Mouse (Mus musculus): ENCODE measurements around the gene Carmil1.

Gene Carmil1

GRCm38 (mm10) chr13:24220441-24220970, 60.1 kb downstream of the Carmil1 start:
- no peak for DNase-seq (ENCODE audit: low read depth, low spot score)

- no peak for DNase-seq (ENCODE audit: low read depth, low spot score)
Measured at GRCm38 (mm10) chr13:24211229-24211628, 69.4 kb downstream of the Carmil1 start.

GRCm38 (mm10) chr13:24206097-24206496, 74.5 kb downstream of the Carmil1 start:
- no peak for DNase-seq (ENCODE audit: low read depth, low spot score)

GRCm38 (mm10) chr13:24202314-24202713, 78.3 kb downstream of the Carmil1 start:
- no peak for DNase-seq (ENCODE audit: low read depth, low spot score)

- no peak for DNase-seq (ENCODE audit: low read depth, low spot score)
Measured at GRCm38 (mm10) chr13:24199861-24200543, 80.6 kb downstream of the Carmil1 start.

- DNase-seq (ENCODE audit: low read depth, low spot score) = no peak
Measured at GRCm38 (mm10) chr13:24198396-24198924, 82.1 kb downstream of the Carmil1 start.

- DNase-seq (ENCODE audit: low read depth, low spot score) = no peak
Measured at GRCm38 (mm10) chr13:24195371-24195770, 85.2 kb downstream of the Carmil1 start.

- peak; percentile 48 for DNase-seq (ENCODE audit: low read depth, low spot score)
Measured at GRCm38 (mm10) chr13:24194018-24194417, 86.6 kb downstream of the Carmil1 start.

- no peak for DNase-seq (ENCODE audit: low read depth, low spot score)
Measured at GRCm38 (mm10) chr13:24190875-24191663, 89.5 kb downstream of the Carmil1 start.

- no peak for DNase-seq (ENCODE audit: low read depth, low spot score)
Measured at GRCm38 (mm10) chr13:24187026-24187425, 93.6 kb downstream of the Carmil1 start.

GRCm38 (mm10) chr13:24185641-24186040, 95.0 kb downstream of the Carmil1 start:
- no peak for DNase-seq (ENCODE audit: low read depth, low spot score)

GRCm38 (mm10) chr13:24182878-24183277, 97.7 kb downstream of the Carmil1 start:
- DNase-seq (ENCODE audit: low read depth, low spot score) = no peak

GRCm38 (mm10) chr13:24179538-24179937, 101.1 kb downstream of the Carmil1 start:
- DNase-seq (ENCODE audit: low read depth, low spot score) = peak; percentile 69

GRCm38 (mm10) chr13:24177600-24177999, 103.0 kb downstream of the Carmil1 start:
- DNase-seq (ENCODE audit: low read depth, low spot score) = no peak

- DNase-seq (ENCODE audit: low read depth, low spot score) = no peak
Measured at GRCm38 (mm10) chr13:24176835-24177234, 103.8 kb downstream of the Carmil1 start.

- DNase-seq (ENCODE audit: low read depth, low spot score) = no peak
Measured at GRCm38 (mm10) chr13:24169658-24170057, 110.9 kb downstream of the Carmil1 start.

GRCm38 (mm10) chr13:24163368-24163767, 117.2 kb downstream of the Carmil1 start:
- no peak for DNase-seq (ENCODE audit: low read depth, low spot score)

GRCm38 (mm10) chr13:24161105-24161504, 119.5 kb downstream of the Carmil1 start:
- no peak for DNase-seq (ENCODE audit: low read depth, low spot score)

GRCm38 (mm10) chr13:24159972-24160371, 120.6 kb downstream of the Carmil1 start:
- no peak for DNase-seq (ENCODE audit: low read depth, low spot score)

GRCm38 (mm10) chr13:24159190-24159965, 121.2 kb downstream of the Carmil1 start:
- no peak for DNase-seq (ENCODE audit: low read depth, low spot score)

- no peak for DNase-seq (ENCODE audit: low read depth, low spot score)
Measured at GRCm38 (mm10) chr13:24157560-24158011, 123.0 kb downstream of the Carmil1 start.

GRCm38 (mm10) chr13:24155190-24155589, 125.4 kb downstream of the Carmil1 start:
- peak; percentile 41 for DNase-seq (ENCODE audit: low read depth, low spot score)
